Comparison of ENCODE assay signal across 22 mouse cellular contexts in genomic region chr2:86395114-86395513, GRCm38 (mm10). TPM values are rescaled to one million over a fixed set of nuclear protein-coding genes. Genes with fewer than 3 reads are reported as not detected.
"Had no signal": no experiment of that assay in that cellular context is flagged by ENCODE, and none has a peak within 500 bp of the region (broad histone marks: within the 10 kb centered on the region; RNA-seq: fewer than 3 reads in every experiment).

No protein-coding gene starts in this region.

- H3K4me2 ChIP-seq: lung, embryonic 15.5 days; midbrain, embryonic 13.5 days; midbrain, embryonic 15.5 days; neural tube, embryonic 12.5 days; stomach, embryonic 15.5 days had no signal

- H3K27ac ChIP-seq: lung, embryonic 15.5 days; macrophage; midbrain, embryonic 13.5 days; midbrain, embryonic 15.5 days; neural tube, embryonic 12.5 days; stomach, embryonic 15.5 days; stomach, postnatal 0 days had no signal

- H3K9ac ChIP-seq: liver, postnatal 0 days; lung, embryonic 15.5 days; midbrain, embryonic 13.5 days; midbrain, embryonic 15.5 days; neural tube, embryonic 12.5 days; stomach, embryonic 15.5 days had no signal

- H3K4me3 ChIP-seq: lung, embryonic 15.5 days; megakaryocyte, embryonic 14.5 days; midbrain, embryonic 13.5 days; midbrain, embryonic 15.5 days; neural tube, embryonic 12.5 days; stomach, embryonic 15.5 days had no signal

- ATAC-seq: liver, postnatal 0 days; lung, postnatal 0 days; midbrain, embryonic 13.5 days; midbrain, embryonic 15.5 days had no signal

- H3K9me3 ChIP-seq: lung, embryonic 15.5 days; megakaryocyte, embryonic 14.5 days; midbrain, embryonic 13.5 days; midbrain, embryonic 15.5 days; neural tube, embryonic 12.5 days; stomach, embryonic 15.5 days had no signal

- H3K4me1 ChIP-seq: lung, embryonic 15.5 days; megakaryocyte, embryonic 14.5 days; midbrain, embryonic 13.5 days; midbrain, embryonic 15.5 days; neural tube, embryonic 12.5 days; stomach, embryonic 15.5 days had no signal

- DNase-seq: liver, postnatal 0 days; lung, adult 2 months; lung, postnatal 14 days; lung, postnatal 36 days; right cerebral cortex, postnatal 14 days; thymus, adult 2 months; thymus, postnatal 25 days; thymus, postnatal 4 days had no signal

- H3K36me3 ChIP-seq: lung, embryonic 15.5 days; midbrain, embryonic 13.5 days; midbrain, embryonic 15.5 days; neural tube, embryonic 12.5 days; stomach, embryonic 15.5 days had no signal

- H3K27me3 ChIP-seq: lung, embryonic 15.5 days; megakaryocyte, embryonic 14.5 days; midbrain, embryonic 13.5 days; midbrain, embryonic 15.5 days; neural tube, embryonic 12.5 days; stomach, embryonic 15.5 days had no signal

RNA-seq across cellular contexts. Expression of gene Olfr1058, which starts 6.8 kb away (rescaled TPM):
- polyA plus RNA-seq: liver, postnatal 0 days; lung, adult 2 months; lung, embryonic 15.5 days; lung, postnatal 0 days; macrophage; midbrain, embryonic 13.5 days; midbrain, embryonic 15.5 days; midbrain, postnatal 0 days; neural tube, embryonic 12.5 days; neural tube, embryonic 14.5 days; spleen, adult 2 months; stomach, embryonic 15.5 days; stomach, postnatal 0 days; testis, adult 2 months; thymus, adult 2 months; urinary bladder, adult 2 months had no signal

RNA-seq across cellular contexts. Expression of gene Olfr1057, which starts 16.9 kb away (rescaled TPM):
- polyA plus RNA-seq: liver, postnatal 0 days; lung, adult 2 months; lung, embryonic 15.5 days; lung, postnatal 0 days; macrophage; midbrain, embryonic 13.5 days; midbrain, embryonic 15.5 days; midbrain, postnatal 0 days; neural tube, embryonic 12.5 days; neural tube, embryonic 14.5 days; spleen, adult 2 months; stomach, embryonic 15.5 days; stomach, postnatal 0 days; testis, adult 2 months; thymus, adult 2 months; urinary bladder, adult 2 months had no signal

RNA-seq across cellular contexts. Expression of gene Olfr1061, which starts 18.7 kb away (rescaled TPM):
- polyA plus RNA-seq: liver, postnatal 0 days; lung, adult 2 months; lung, embryonic 15.5 days; lung, postnatal 0 days; macrophage; midbrain, embryonic 13.5 days; midbrain, embryonic 15.5 days; midbrain, postnatal 0 days; neural tube, embryonic 12.5 days; neural tube, embryonic 14.5 days; spleen, adult 2 months; stomach, embryonic 15.5 days; stomach, postnatal 0 days; testis, adult 2 months; thymus, adult 2 months; urinary bladder, adult 2 months had no signal

RNA-seq across cellular contexts. Expression of gene Olfr1062, which starts 31.4 kb away (rescaled TPM):
- polyA plus RNA-seq: liver, postnatal 0 days; lung, adult 2 months; lung, embryonic 15.5 days; lung, postnatal 0 days; macrophage; midbrain, embryonic 13.5 days; midbrain, embryonic 15.5 days; midbrain, postnatal 0 days; neural tube, embryonic 12.5 days; neural tube, embryonic 14.5 days; spleen, adult 2 months; stomach, embryonic 15.5 days; stomach, postnatal 0 days; testis, adult 2 months; urinary bladder, adult 2 months had no signal

RNA-seq across cellular contexts. Expression of gene Olfr1056, which starts 32.8 kb away (rescaled TPM):
- polyA plus RNA-seq: liver, postnatal 0 days; lung, adult 2 months; lung, embryonic 15.5 days; lung, postnatal 0 days; macrophage; midbrain, embryonic 13.5 days; midbrain, embryonic 15.5 days; midbrain, postnatal 0 days; neural tube, embryonic 12.5 days; neural tube, embryonic 14.5 days; spleen, adult 2 months; stomach, embryonic 15.5 days; stomach, postnatal 0 days; testis, adult 2 months; thymus, adult 2 months; urinary bladder, adult 2 months had no signal
